Mouse (Mus musculus) bone marrow macrophage, adult 2 months (primary cell): ENCODE measurements at regions not wholly inside any gene's neighbourhood (a gene's known extent, or its start where the extent isn't known, plus 50 kb on each side); places are given as distances from the start of the nearest gene placed in this dataset.

ENCODE experiments used
- CTCF ChIP-seq: IDR thresholded peaks from 2 replicates; pipeline ENCODE4 v1.5.1; 2012; ENCODE audit warnings: low read depth, mild to moderate bottlenecking, low read length, moderate library complexity
- POLR2A ChIP-seq: IDR thresholded peaks from 2 replicates; pipeline ENCODE4 v1.6.1; 2012; ENCODE audit warnings: mild to moderate bottlenecking, low read depth, low read length, borderline replicate concordance

GRCm38 (mm10) chr16:75366727-75367126, 219.1 kb downstream of the Lipi start:
- TF ChIP-seq POLR2A, result no peak
- no peak for TF ChIP-seq CTCF
